Mouse (Mus musculus) embryonic fibroblast, embryonic 13.5 days (primary cell): Measurements from ENCODE around the gene Zfp788.

Experiments used
- CTCF ChIP-seq: IDR thresholded peaks from 2 replicates; pipeline ENCODE4 v1.5.1; 2011; ENCODE audit warnings: mild to moderate bottlenecking, control low read depth, low read length, moderate library complexity, borderline replicate concordance; ENCODE audit not compliant: insufficient read depth
- POLR2A ChIP-seq: IDR thresholded peaks from 2 replicates; pipeline ENCODE4 v1.6.1; 2011; ENCODE audit warnings: low read depth, mild to moderate bottlenecking, control low read depth, low read length, moderate library complexity

- TF ChIP-seq POLR2A (no peak), CTCF (no peak)
These were observed 33.0 kb upstream of the Zfp788 start for GRCm38 (mm10) chr7:41599932-41600548.
